Mouse (Mus musculus): Measurements from ENCODE around the gene Nmnat1. TPM values are rescaled to one million over a fixed set of nuclear protein-coding genes. Genes with fewer than 3 reads are reported as not detected.
A peak's percentile ranks its signal among the peaks of the same experiment; 100 is the strongest.
"Not testable (repeated sequence)": the region's sequence is repeated elsewhere in the genome, so short reads cannot be mapped to it uniquely, and the experiment has no call there.

Nmnat1 gene
- polyA plus RNA-seq, 1 experiment from 2014 or later = 13.4 TPM

GRCm38 (mm10) chr4:149444964-149445701, 39.9 kb downstream of the Nmnat1 start:
- Histone ChIP-seq H3K27ac (replicated peaks in 1 of 2; ENCODE audit: control insufficient read depth in 1 of 2, insufficient read depth in 1 of 2, low read depth in 2 of 2, low read length in 2 of 2) (peak overlapping the region; percentile 84 to 92), H3K4me3 (ENCODE audit: control insufficient read depth in 1 of 2, insufficient read depth in 1 of 2, low read depth in 1 of 2, low read length in 2 of 2) (peak overlapping the region; percentile 29 to 37), H3K9ac (ENCODE audit: low read length) (peak overlapping the region; percentile 71), H3K4me2 (ENCODE audit: low read length) (peak overlapping the region; percentile 67), H3K36me3 (ENCODE audit: control insufficient read depth, insufficient read depth, low read length) (no peaks in the 10 kb centered on the region), H3K4me1 (ENCODE audit: control insufficient read depth in 2 of 2, insufficient read depth in 2 of 2, low read length in 2 of 2) (peaks cover 9 to 20% of the 10 kb centered on the region in 2 experiments), H3K27me3 (ENCODE audit: control insufficient read depth, insufficient read depth, low read length) (no peaks in the 10 kb centered on the region), H3K9me3 (ENCODE audit: control insufficient read depth, low read length) (no peaks in the 10 kb centered on the region)
- WGBS = under 1% methylated on average over 36 of the region's 36 CpGs
- ATAC-seq (ENCODE audit: insufficient number of reproducible peaks, insufficient read depth, low FRiP score, low read depth) = peak; percentile 92

GRCm38 (mm10) chr4:149444465-149444864, 40.5 kb downstream of the Nmnat1 start:
- H3K36me3 ChIP-seq (ENCODE audit: control insufficient read depth, insufficient read depth, low read length) = no peaks in the 10 kb centered on the region
- WGBS = 40% methylated on average over 1 of the region's 1 CpGs
- no peaks in the 10 kb centered on the region for H3K27me3 ChIP-seq (ENCODE audit: control insufficient read depth, insufficient read depth, low read length)
- no peak overlapping the region for H3K4me3 ChIP-seq (ENCODE audit: control insufficient read depth in 1 of 2, insufficient read depth in 1 of 2, low read depth in 1 of 2, low read length in 2 of 2)
- H3K4me2 ChIP-seq (ENCODE audit: low read length) = no peak overlapping the region
- no peak for ATAC-seq (ENCODE audit: insufficient number of reproducible peaks, insufficient read depth, low FRiP score, low read depth)
- H3K9me3 ChIP-seq (ENCODE audit: control insufficient read depth, low read length) = no peaks in the 10 kb centered on the region
- H3K9ac ChIP-seq (ENCODE audit: low read length) = peak overlapping the region; percentile 71
- H3K27ac ChIP-seq (replicated peaks in 1 of 2; ENCODE audit: control insufficient read depth in 1 of 2, insufficient read depth in 1 of 2, low read depth in 2 of 2, low read length in 2 of 2) = peak overlapping the region in 1 of 2 experiments; percentile 84; a peak in 3 of 4 replicates
- H3K4me1 ChIP-seq (ENCODE audit: control insufficient read depth in 2 of 2, insufficient read depth in 2 of 2, low read length in 2 of 2) = peaks cover 9 to 20% of the 10 kb centered on the region in 2 experiments

GRCm38 (mm10) chr4:149442436-149442835, 42.6 kb downstream of the Nmnat1 start:
- no peaks in the 10 kb centered on the region for H3K9me3 ChIP-seq (ENCODE audit: control insufficient read depth, low read length)
- H3K27ac ChIP-seq (replicated peaks in 1 of 2; ENCODE audit: control insufficient read depth in 1 of 2, insufficient read depth in 1 of 2, low read depth in 2 of 2, low read length in 2 of 2) = peak overlapping the region; percentile 14 to 45; a peak in 2 of 4 replicates
- H3K4me3 ChIP-seq (ENCODE audit: control insufficient read depth in 1 of 2, insufficient read depth in 1 of 2, low read depth in 1 of 2, low read length in 2 of 2) = no peak overlapping the region
- H3K4me2 ChIP-seq (ENCODE audit: low read length) = no peak overlapping the region
- no peak for ATAC-seq (ENCODE audit: insufficient number of reproducible peaks, insufficient read depth, low FRiP score, low read depth)
- H3K27me3 ChIP-seq (ENCODE audit: control insufficient read depth, insufficient read depth, low read length) = no peaks in the 10 kb centered on the region
- H3K36me3 ChIP-seq (ENCODE audit: control insufficient read depth, insufficient read depth, low read length) = no peaks in the 10 kb centered on the region
- H3K4me1 ChIP-seq (ENCODE audit: control insufficient read depth in 2 of 2, insufficient read depth in 2 of 2, low read length in 2 of 2) = peaks cover 9 to 20% of the 10 kb centered on the region in 2 experiments
- WGBS = 15% methylated on average over 3 of the region's 3 CpGs
- no peak overlapping the region for H3K9ac ChIP-seq (ENCODE audit: low read length)

- Histone ChIP-seq H3K4me2 (ENCODE audit: low read length) (no peak overlapping the region), H3K36me3 (ENCODE audit: control insufficient read depth, insufficient read depth, low read length) (no peaks in the 10 kb centered on the region), H3K4me1 (ENCODE audit: control insufficient read depth in 2 of 2, insufficient read depth in 2 of 2, low read length in 2 of 2) (peaks cover 5 to 16% of the 10 kb centered on the region in 2 experiments), H3K4me3 (ENCODE audit: control insufficient read depth in 1 of 2, insufficient read depth in 1 of 2, low read depth in 1 of 2, low read length in 2 of 2) (no peak overlapping the region), H3K9ac (ENCODE audit: low read length) (no peak overlapping the region), H3K27me3 (ENCODE audit: control insufficient read depth, insufficient read depth, low read length) (no peaks in the 10 kb centered on the region), H3K27ac (replicated peaks in 1 of 2; ENCODE audit: control insufficient read depth in 1 of 2, insufficient read depth in 1 of 2, low read depth in 2 of 2, low read length in 2 of 2) (no peak overlapping the region), H3K9me3 (ENCODE audit: control insufficient read depth, low read length) (no peaks in the 10 kb centered on the region)
- no peak for ATAC-seq (ENCODE audit: insufficient number of reproducible peaks, insufficient read depth, low FRiP score, low read depth)
- whole genome bisulfite sequencing = 74% methylated on average over 8 of the region's 8 CpGs
These were observed 44.4 kb downstream of the Nmnat1 start for GRCm38 (mm10) chr4:149440576-149440975.

GRCm38 (mm10) chr4:149431887-149432286, 53.1 kb downstream of the Nmnat1 start:
- 51% methylated on average over 1 of the region's 1 CpGs for WGBS
- H3K4me2 ChIP-seq (ENCODE audit: low read length); H3K9ac ChIP-seq (ENCODE audit: low read length): not testable (repeated sequence)

GRCm38 (mm10) chr4:149429592-149429991, 55.4 kb downstream of the Nmnat1 start:
- no peak overlapping the region for H3K27ac ChIP-seq (replicated peaks in 1 of 2; ENCODE audit: control insufficient read depth in 1 of 2, insufficient read depth in 1 of 2, low read depth in 2 of 2, low read length in 2 of 2)
- no peak for ATAC-seq (ENCODE audit: insufficient number of reproducible peaks, insufficient read depth, low FRiP score, low read depth)
- 77% methylated on average over 5 of the region's 5 CpGs for WGBS
- H3K9me3 ChIP-seq (ENCODE audit: control insufficient read depth, low read length) = no peaks in the 10 kb centered on the region
- H3K4me3 ChIP-seq (ENCODE audit: control insufficient read depth in 1 of 2, insufficient read depth in 1 of 2, low read depth in 1 of 2, low read length in 2 of 2) = no peak overlapping the region
- H3K36me3 ChIP-seq (ENCODE audit: control insufficient read depth, insufficient read depth, low read length) = no peaks in the 10 kb centered on the region
- H3K4me2 ChIP-seq (ENCODE audit: low read length) = no peak overlapping the region
- H3K9ac ChIP-seq (ENCODE audit: low read length) = no peak overlapping the region
- no peaks in the 10 kb centered on the region for H3K27me3 ChIP-seq (ENCODE audit: control insufficient read depth, insufficient read depth, low read length)
- peaks cover 0 to 6% of the 10 kb centered on the region in 2 experiments; a peak in 1 of 4 replicates for H3K4me1 ChIP-seq (ENCODE audit: control insufficient read depth in 2 of 2, insufficient read depth in 2 of 2, low read length in 2 of 2)

More at GRCm38 (mm10) chr4:149431887-149432286, 53.1 kb downstream of the Nmnat1 start:
- H3K4me1 ChIP-seq (ENCODE audit: control insufficient read depth in 2 of 2, insufficient read depth in 2 of 2, low read length in 2 of 2); H3K27me3 ChIP-seq (ENCODE audit: control insufficient read depth, insufficient read depth, low read length); H3K27ac ChIP-seq (replicated peaks in 1 of 2; ENCODE audit: control insufficient read depth in 1 of 2, insufficient read depth in 1 of 2, low read depth in 2 of 2, low read length in 2 of 2); H3K9me3 ChIP-seq (ENCODE audit: control insufficient read depth, low read length); ATAC-seq (ENCODE audit: insufficient number of reproducible peaks, insufficient read depth, low FRiP score, low read depth); H3K36me3 ChIP-seq (ENCODE audit: control insufficient read depth, insufficient read depth, low read length); H3K4me3 ChIP-seq (ENCODE audit: control insufficient read depth in 1 of 2, insufficient read depth in 1 of 2, low read depth in 1 of 2, low read length in 2 of 2): not testable (repeated sequence)

- Histone ChIP-seq H3K27me3 (ENCODE audit: control insufficient read depth, insufficient read depth, low read length) (no peaks in the 10 kb centered on the region), H3K9ac (ENCODE audit: low read length) (peak within 1 kb of the TSS; percentile 93), H3K4me1 (ENCODE audit: control insufficient read depth in 2 of 2, insufficient read depth in 2 of 2, low read length in 2 of 2) (peaks cover 2 to 19% of the 10 kb centered on the region in 2 experiments; a peak in 1 of 4 replicates), H3K36me3 (ENCODE audit: control insufficient read depth, insufficient read depth, low read length) (no peaks in the 10 kb centered on the region), H3K4me3 (ENCODE audit: control insufficient read depth in 1 of 2, insufficient read depth in 1 of 2, low read depth in 1 of 2, low read length in 2 of 2) (peak within 1 kb of the TSS; percentile 91), H3K9me3 (ENCODE audit: control insufficient read depth, low read length) (no peaks in the 10 kb centered on the region), H3K4me2 (ENCODE audit: low read length) (peak within 1 kb of the TSS; percentile 80), H3K27ac (replicated peaks in 1 of 2; ENCODE audit: control insufficient read depth in 1 of 2, insufficient read depth in 1 of 2, low read depth in 2 of 2, low read length in 2 of 2) (peak within 1 kb of the TSS; percentile 94 to 97)
- under 1% methylated on average over 45 of the region's 50 CpGs for WGBS
- ATAC-seq (ENCODE audit: insufficient number of reproducible peaks, insufficient read depth, low FRiP score, low read depth) = peak; percentile 92
These were observed 58.4 kb downstream of the Nmnat1 start, which contains the start of gene Ube4b for GRCm38 (mm10) chr4:149426325-149427199. Ube4b (minus strand) TSS chr4:149426749.

Measured in heart, embryonic 14.5 days (tissue).